Mouse (Mus musculus): ENCODE measurements around the gene Acsf3. TPM values are rescaled to one million over a fixed set of nuclear protein-coding genes. Genes with fewer than 3 reads are reported as not detected.

Acsf3 gene
- total RNA-seq, 1 experiment = 11.7 TPM

DNA sequence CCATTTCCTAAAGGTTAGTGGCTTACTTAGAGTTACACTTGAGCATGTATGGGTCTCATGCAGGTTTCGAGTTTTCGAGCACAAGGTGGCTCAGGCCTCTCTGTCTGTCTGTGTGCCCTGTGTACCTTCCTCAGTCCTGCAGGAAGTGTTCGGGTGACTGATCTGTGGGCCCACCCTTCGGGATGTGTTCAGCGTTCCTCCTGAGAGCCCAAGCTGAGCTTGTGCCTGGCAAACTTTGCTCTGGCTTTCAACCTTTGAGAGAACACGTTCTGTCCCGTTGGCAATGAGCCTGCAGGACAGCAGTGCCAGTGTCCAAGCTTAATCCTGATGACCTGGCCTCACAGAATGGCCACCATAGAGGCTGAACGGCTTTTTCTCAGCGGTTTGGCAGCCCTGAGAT lies 49.7 kb downstream of the Acsf3 start:
- no peaks in the 10 kb centered on the region for H3K4me1 ChIP-seq (ENCODE audit: control insufficient read depth in 2 of 2, insufficient read depth in 2 of 2, low read length in 2 of 2, poor library complexity in 1 of 2)
- TF ChIP-seq CHD2 (IDR thresholded peaks at IDR 0.05; ENCODE audit: low read depth, low read length) (no peak), ZC3H11A (IDR thresholded peaks at IDR 0.05; ENCODE audit: borderline replicate concordance, low read depth, low read length) (no peak), ZNF384 (IDR thresholded peaks at IDR 0.05; ENCODE audit: low read depth, low read length) (no peak), HCFC1 (IDR thresholded peaks at IDR 0.05; ENCODE audit: borderline replicate concordance, insufficient read depth, low read length) (no peak), MAFK (IDR thresholded peaks at IDR 0.05; ENCODE audit: insufficient read depth, low read depth, low read length) (no peak)
- H3K9ac ChIP-seq (ENCODE audit: insufficient read depth, low read depth, low read length, poor library complexity, severe bottlenecking) = no peak overlapping the region
- H3K27ac ChIP-seq (ENCODE audit: insufficient read depth, low read depth, low read length, poor library complexity, severe bottlenecking) = no peak overlapping the region
- H3K36me3 ChIP-seq (ENCODE audit: control insufficient read depth, insufficient read depth, low read length, poor library complexity, severe bottlenecking) = no peaks in the 10 kb centered on the region
- DNase-seq (ENCODE audit: low read depth, low spot score) = no peak
- H3K9me3 ChIP-seq (ENCODE audit: control insufficient read depth, insufficient read depth, low read depth, low read length) = no peaks in the 10 kb centered on the region
- no peak overlapping the region for H3K4me3 ChIP-seq (ENCODE audit: insufficient read depth in 1 of 2, low read depth in 1 of 2, low read length in 2 of 2, poor library complexity in 1 of 2, severe bottlenecking in 1 of 2)
- in situ Hi-C loops (cut with MboI; ENCODE audit: low sequenced_read_pairs in 2 of 2, unreplicated experiment in 2 of 2) = loop anchor here in 1 of 2 experiments (10.0 kb wide), 1 partner anchor 210 kb away; the partner anchor contains the start of genes Galns and Trappc2l

DNA sequence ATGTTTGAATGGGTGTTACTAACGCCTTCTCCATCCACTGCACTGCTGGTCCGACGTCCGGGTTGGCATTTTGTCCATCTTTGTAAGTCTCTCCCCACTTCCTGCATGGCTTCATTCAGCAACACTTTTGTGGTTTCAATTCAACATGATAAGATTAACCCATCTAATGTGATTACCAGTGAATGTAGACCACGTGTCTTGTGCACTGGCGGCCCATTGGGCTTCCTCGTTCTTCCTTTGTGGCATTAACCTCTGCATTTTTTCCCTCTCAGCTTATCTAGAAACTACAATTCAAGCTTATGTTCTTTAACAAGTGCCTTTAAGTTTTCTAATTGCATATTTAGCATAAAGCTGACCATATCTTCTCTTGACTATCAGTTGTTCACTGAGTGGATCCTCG lies 50.1 kb downstream of the Acsf3 start:
- in situ Hi-C loops (cut with MboI; ENCODE audit: low sequenced_read_pairs in 2 of 2, unreplicated experiment in 2 of 2) = loop anchor here in 1 of 2 experiments (10.0 kb wide), 1 partner anchor 211 kb away; the partner anchor contains the start of genes Galns and Trappc2l
- no peak overlapping the region for H3K27ac ChIP-seq (ENCODE audit: insufficient read depth, low read depth, low read length, poor library complexity, severe bottlenecking)
- no peak for TF ChIP-seq HCFC1 (IDR thresholded peaks at IDR 0.05; ENCODE audit: borderline replicate concordance, insufficient read depth, low read length)
- TF ChIP-seq ZNF384 (IDR thresholded peaks at IDR 0.05; ENCODE audit: low read depth, low read length) = no peak
- TF ChIP-seq CHD2 (IDR thresholded peaks at IDR 0.05; ENCODE audit: low read depth, low read length) = no peak
- no peak for TF ChIP-seq ZC3H11A (IDR thresholded peaks at IDR 0.05; ENCODE audit: borderline replicate concordance, low read depth, low read length)
- no peak overlapping the region for H3K9ac ChIP-seq (ENCODE audit: insufficient read depth, low read depth, low read length, poor library complexity, severe bottlenecking)
- no peaks in the 10 kb centered on the region for H3K9me3 ChIP-seq (ENCODE audit: control insufficient read depth, insufficient read depth, low read depth, low read length)
- no peak overlapping the region for H3K4me3 ChIP-seq (ENCODE audit: insufficient read depth in 1 of 2, low read depth in 1 of 2, low read length in 2 of 2, poor library complexity in 1 of 2, severe bottlenecking in 1 of 2)
- DNase-seq (ENCODE audit: low read depth, low spot score) = no peak
- no peaks in the 10 kb centered on the region for H3K4me1 ChIP-seq (ENCODE audit: control insufficient read depth in 2 of 2, insufficient read depth in 2 of 2, low read length in 2 of 2, poor library complexity in 1 of 2)
- no peaks in the 10 kb centered on the region for H3K36me3 ChIP-seq (ENCODE audit: control insufficient read depth, insufficient read depth, low read length, poor library complexity, severe bottlenecking)

DNA sequence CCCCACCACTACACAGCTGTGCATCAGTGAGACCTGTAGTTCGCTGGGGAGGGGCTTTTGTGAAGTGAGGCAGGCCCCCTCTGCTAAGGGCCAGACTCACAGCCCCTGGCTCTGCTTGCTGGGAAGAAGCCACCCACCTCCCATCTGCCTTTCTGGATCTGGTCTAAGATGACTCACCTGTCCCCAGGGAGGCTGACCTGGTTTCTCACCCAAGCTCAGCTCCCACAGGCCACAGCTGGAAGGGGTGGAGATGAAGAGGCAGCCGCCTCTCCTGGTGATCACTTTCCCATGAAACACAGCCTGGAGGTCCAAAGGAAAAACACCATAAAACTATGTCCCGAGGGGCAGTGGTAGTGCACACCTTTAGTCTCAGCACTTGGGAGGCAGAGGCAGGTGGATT lies 54.1 kb downstream of the Acsf3 start:
- no peaks in the 10 kb centered on the region for H3K36me3 ChIP-seq (ENCODE audit: control insufficient read depth, insufficient read depth, low read length, poor library complexity, severe bottlenecking)
- TF ChIP-seq ZC3H11A (IDR thresholded peaks at IDR 0.05; ENCODE audit: borderline replicate concordance, low read depth, low read length) = no peak
- TF ChIP-seq HCFC1 (IDR thresholded peaks at IDR 0.05; ENCODE audit: borderline replicate concordance, insufficient read depth, low read length) = no peak
- TF ChIP-seq CHD2 (IDR thresholded peaks at IDR 0.05; ENCODE audit: low read depth, low read length) = no peak
- TF ChIP-seq MAFK (IDR thresholded peaks at IDR 0.05; ENCODE audit: insufficient read depth, low read depth, low read length) = no peak
- no peak for TF ChIP-seq ZNF384 (IDR thresholded peaks at IDR 0.05; ENCODE audit: low read depth, low read length)
- in situ Hi-C loops (cut with MboI; ENCODE audit: low sequenced_read_pairs in 2 of 2, unreplicated experiment in 2 of 2) = loop anchor here in 1 of 2 experiments (10.0 kb wide), 1 partner anchor 215 kb away; the partner anchor contains the start of genes Galns and Trappc2l

DNA sequence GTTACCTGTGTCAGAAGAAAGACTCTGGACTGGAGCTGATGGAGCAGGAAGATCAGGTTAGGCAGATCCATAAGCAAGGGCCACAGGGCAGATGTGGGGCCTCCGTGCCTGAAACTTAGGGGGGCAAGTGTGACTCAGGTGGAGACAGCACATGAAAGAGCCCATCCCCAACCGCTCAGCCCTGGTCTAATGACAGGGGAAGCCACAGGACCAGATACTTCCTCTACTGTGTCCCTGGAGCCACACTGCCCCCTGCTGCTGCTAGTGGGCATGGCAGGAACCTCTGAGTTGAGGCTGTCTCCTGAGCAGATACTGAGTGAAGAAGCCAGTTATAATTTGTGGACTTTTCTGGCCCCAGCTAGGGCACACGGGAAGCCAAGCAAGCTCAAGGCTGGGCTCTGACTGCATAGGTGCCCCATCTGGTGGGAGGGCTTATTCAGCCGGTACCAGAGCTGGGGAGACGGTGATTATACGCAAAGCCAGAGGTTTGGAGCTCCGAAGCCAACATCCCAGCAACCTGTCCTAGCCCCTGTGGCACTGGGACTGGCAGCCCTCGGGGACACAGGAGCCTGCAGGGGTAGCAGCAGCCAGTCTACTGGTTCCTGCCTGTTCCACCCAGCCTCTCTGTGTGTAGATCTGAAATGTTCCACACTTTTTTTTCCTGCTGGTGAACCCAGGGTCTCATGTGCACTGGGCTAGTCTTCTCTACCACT lies 55.2 kb downstream of the Acsf3 start:
- in situ Hi-C loops (cut with MboI; ENCODE audit: low sequenced_read_pairs in 2 of 2, unreplicated experiment in 2 of 2) = no loop called here
- Histone ChIP-seq H3K36me3 (ENCODE audit: control insufficient read depth, insufficient read depth, low read length, poor library complexity, severe bottlenecking) (no peaks in the 10 kb centered on the region), H3K27ac (ENCODE audit: insufficient read depth, low read depth, low read length, poor library complexity, severe bottlenecking) (no peak overlapping the region), H3K9ac (ENCODE audit: insufficient read depth, low read depth, low read length, poor library complexity, severe bottlenecking) (no peak overlapping the region), H3K4me1 (ENCODE audit: control insufficient read depth in 2 of 2, insufficient read depth in 2 of 2, low read length in 2 of 2, poor library complexity in 1 of 2) (no peaks in the 10 kb centered on the region; a peak in 1 of 4 replicates), H3K9me3 (ENCODE audit: control insufficient read depth, insufficient read depth, low read depth, low read length) (no peaks in the 10 kb centered on the region), H3K4me3 (ENCODE audit: insufficient read depth in 1 of 2, low read depth in 1 of 2, low read length in 2 of 2, poor library complexity in 1 of 2, severe bottlenecking in 1 of 2) (no peak overlapping the region)
- peak; percentile 95 for TF ChIP-seq ZC3H11A (IDR thresholded peaks at IDR 0.05; ENCODE audit: borderline replicate concordance, low read depth, low read length)
- no peak for TF ChIP-seq MAFK (IDR thresholded peaks at IDR 0.05; ENCODE audit: insufficient read depth, low read depth, low read length)
- DNase-seq (ENCODE audit: low read depth, low spot score) = peak; percentile 69

More for the DNA sequence above, 54.1 kb downstream of the Acsf3 start:
- Histone ChIP-seq H3K27ac (ENCODE audit: insufficient read depth, low read depth, low read length, poor library complexity, severe bottlenecking) (no peak overlapping the region), H3K4me3 (ENCODE audit: insufficient read depth in 1 of 2, low read depth in 1 of 2, low read length in 2 of 2, poor library complexity in 1 of 2, severe bottlenecking in 1 of 2) (no peak overlapping the region), H3K4me1 (ENCODE audit: control insufficient read depth in 2 of 2, insufficient read depth in 2 of 2, low read length in 2 of 2, poor library complexity in 1 of 2) (no peaks in the 10 kb centered on the region), H3K9ac (ENCODE audit: insufficient read depth, low read depth, low read length, poor library complexity, severe bottlenecking) (no peak overlapping the region), H3K9me3 (ENCODE audit: control insufficient read depth, insufficient read depth, low read depth, low read length) (no peaks in the 10 kb centered on the region)
- no peak for DNase-seq (ENCODE audit: low read depth, low spot score)
